Mouse (Mus musculus): ENCODE data around the gene Gm9508. TPM values are rescaled to one million over a fixed set of nuclear protein-coding genes. Genes with fewer than 3 reads are reported as not detected.

Gm9508 gene
- total RNA-seq, 2 experiments from 2014 or later = not detected

DNA sequence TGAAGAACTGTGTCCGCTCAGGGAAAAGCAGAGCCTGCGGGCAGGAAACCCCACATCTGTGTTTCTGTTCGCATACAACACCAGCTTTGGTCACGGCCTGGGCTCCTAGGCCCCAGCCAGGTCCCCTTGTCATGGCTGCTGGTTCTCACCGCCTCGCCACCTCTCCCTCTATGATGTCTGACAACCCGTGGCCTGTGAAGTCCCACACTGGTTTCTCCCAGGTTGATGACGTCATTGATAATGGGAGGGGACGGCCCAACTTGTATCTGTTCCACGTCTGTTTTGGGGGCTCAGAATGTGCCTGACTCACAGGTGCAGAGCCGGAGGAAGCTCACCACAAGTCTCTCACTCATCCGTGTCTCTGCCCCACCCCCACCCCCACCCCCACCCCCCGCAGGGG lies 23.3 kb downstream of the Gm9508 start:
- no peak for ATAC-seq (replicated peaks; ENCODE audit: low FRiP score, poor library complexity, severe bottlenecking)

GRCm38 (mm10) chr10:77671519-77671918 lies 25.5 kb downstream of the Gm9508 start:
- ATAC-seq (replicated peaks; ENCODE audit: low FRiP score, poor library complexity, severe bottlenecking) = no peak

DNA sequence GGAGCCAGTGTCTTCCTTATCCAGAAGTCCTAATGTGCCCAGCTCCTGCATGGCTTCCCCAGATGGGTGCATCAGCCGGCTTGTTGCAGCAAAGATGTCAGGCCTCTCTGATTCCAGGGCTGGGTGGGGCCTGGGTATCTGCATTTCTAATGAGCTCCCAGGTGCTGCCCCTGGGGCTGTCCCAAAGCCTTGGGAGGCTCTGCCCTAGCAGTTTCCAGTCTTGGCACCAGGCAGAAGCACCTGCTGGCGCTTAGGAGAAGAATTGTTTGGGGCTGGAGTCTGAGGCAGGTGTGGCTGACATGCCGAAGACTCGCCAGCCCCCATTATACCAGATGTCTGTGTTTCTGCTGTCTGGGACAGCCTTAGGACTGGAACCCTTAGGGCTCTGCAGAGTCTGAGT lies 26.3 kb downstream of the Gm9508 start:
- ATAC-seq (replicated peaks; ENCODE audit: low FRiP score, poor library complexity, severe bottlenecking) = no peak

GRCm38 (mm10) chr10:77667402-77667801 lies 29.6 kb downstream of the Gm9508 start:
- ATAC-seq (replicated peaks; ENCODE audit: low FRiP score, poor library complexity, severe bottlenecking) = no peak

GRCm38 (mm10) chr10:77666342-77666741 lies 30.7 kb downstream of the Gm9508 start:
- no peak for ATAC-seq (replicated peaks; ENCODE audit: low FRiP score, poor library complexity, severe bottlenecking)

DNA sequence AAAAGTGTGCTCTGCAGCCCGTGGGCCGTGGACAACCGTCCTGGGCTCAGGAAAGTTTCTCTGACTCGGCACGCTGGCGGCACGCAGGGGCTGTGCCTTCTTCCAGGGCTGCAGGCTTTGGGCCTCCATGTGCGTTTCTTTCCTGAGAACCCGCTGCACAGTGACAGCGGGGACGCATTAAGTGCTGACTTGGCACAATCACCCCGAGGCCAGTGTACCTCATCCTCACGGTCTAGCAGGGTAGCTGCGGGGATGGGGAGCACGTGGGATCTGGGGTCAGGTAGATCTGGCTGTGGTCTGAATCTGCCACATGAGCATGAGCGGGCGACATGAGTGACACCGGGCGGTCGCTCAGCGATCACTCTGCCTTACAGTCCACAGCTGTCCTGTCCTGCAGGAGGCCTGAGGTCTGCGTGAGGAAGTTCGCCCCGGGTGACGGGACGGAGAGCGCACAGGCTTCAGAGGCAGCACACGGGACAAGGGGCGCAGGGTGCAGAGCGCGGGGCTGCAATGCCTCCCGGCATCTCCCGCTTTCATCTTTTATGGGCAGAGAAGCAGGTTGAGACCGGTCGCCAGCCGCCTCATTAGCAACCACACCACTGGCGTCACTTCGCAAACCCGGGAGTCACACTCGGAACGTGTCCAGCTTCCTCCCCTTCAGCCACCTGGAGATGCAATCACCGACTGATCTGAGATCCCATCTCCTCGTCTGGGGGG lies 32.9 kb downstream of the Gm9508 start:
- no peak for ATAC-seq (replicated peaks; ENCODE audit: low FRiP score, poor library complexity, severe bottlenecking)

DNA sequence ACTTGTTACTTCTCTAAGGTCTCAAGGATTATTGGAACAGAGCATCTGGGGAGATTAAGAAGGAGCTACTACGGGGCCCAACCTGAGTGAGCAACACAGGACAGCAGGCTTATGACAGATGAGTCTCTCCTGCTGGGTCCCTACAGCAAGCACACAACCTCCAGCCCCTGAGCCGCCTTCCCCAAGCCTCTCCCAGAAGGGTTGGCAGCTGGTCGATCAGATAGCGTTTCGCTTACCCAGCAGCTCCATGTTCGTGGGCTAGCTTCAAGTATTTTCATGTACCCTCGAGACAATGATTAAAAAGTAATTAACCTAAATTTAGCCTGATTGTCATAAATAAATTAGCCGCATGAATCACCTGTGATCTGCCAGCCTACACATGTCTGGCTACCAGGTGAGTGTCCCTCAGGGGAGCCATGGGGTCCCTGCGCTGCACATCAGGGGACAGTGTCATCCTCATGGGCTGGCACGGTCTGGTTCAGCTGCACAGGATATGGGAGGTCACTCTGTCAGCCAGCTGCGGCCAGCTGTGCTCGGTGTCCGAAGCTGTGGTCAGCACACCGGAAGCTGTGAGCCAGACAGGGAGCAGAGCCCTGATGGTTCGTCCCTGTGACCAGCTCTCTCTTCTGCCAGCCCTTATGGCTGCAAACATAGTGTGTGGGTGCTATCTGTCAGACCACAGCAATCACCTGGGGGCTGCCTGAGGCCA lies 38.6 kb downstream of the Gm9508 start:
- ATAC-seq (replicated peaks; ENCODE audit: low FRiP score, poor library complexity, severe bottlenecking) = no peak

GRCm38 (mm10) chr10:77652046-77652445 lies 45.0 kb downstream of the Gm9508 start:
- ATAC-seq (replicated peaks; ENCODE audit: low FRiP score, poor library complexity, severe bottlenecking) = no peak

DNA sequence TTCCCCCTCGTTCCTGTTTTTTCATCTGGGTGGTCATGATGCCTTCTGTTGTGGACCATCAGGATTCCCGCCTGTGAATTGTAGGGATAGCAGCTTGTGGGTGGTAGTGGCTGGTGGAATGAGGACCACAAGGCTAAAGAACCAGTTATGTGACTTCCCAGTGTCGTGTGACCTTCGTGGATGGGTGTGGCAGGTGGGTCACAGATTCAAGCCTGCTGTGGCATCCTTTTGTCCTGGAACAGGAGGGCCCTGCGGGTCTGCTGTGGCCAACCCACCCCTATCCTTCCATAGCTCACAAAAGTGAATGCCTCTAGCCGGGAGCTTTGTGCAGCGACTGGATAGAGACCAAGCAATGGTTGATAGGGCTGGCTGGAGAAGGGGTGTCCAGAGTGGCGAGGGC lies 49.1 kb downstream of the Gm9508 start:
- no peak for ATAC-seq (replicated peaks; ENCODE audit: low FRiP score, poor library complexity, severe bottlenecking)

GRCm38 (mm10) chr10:77647461-77647860 lies 49.6 kb downstream of the Gm9508 start:
- no peak for ATAC-seq (replicated peaks; ENCODE audit: low FRiP score, poor library complexity, severe bottlenecking)

Other genes with a start within 250 kb of the Gm9508 start
- 4.2 and 6.5 TPM in 2 replicates for gene Fam207a, start 181.4 kb downstream of the Gm9508 start, total RNA-seq (2015; ENCODE audit: low replicate concordance)
- 7.1 and 12.4 TPM in 2 replicates for gene Fam207a, start 181.4 kb downstream of the Gm9508 start, total RNA-seq (2017; ENCODE audit: low replicate concordance)
- gene Itgb2, start 167.0 kb downstream of the Gm9508 start, total RNA-seq (2015; ENCODE audit: low replicate concordance) = 74.2 and 79.6 TPM in 2 replicates
- 51.4 and 55.8 TPM in 2 replicates for gene Itgb2, start 167.0 kb downstream of the Gm9508 start, total RNA-seq (2017; ENCODE audit: low replicate concordance)
- gene Pttg1ip, start 115.5 kb downstream of the Gm9508 start, total RNA-seq (2015; ENCODE audit: low replicate concordance) = 58.8 and 73.6 TPM in 2 replicates
- 72.6 and 78.0 TPM in 2 replicates for gene Pttg1ip, start 115.5 kb downstream of the Gm9508 start, total RNA-seq (2017; ENCODE audit: low replicate concordance)
- 6.3 and 20.2 TPM in 2 replicates for gene Sumo3, start 91.1 kb downstream of the Gm9508 start, total RNA-seq (2015; ENCODE audit: low replicate concordance)
- 30.7 and 32.1 TPM in 2 replicates for gene Sumo3, start 91.1 kb downstream of the Gm9508 start, total RNA-seq (2017; ENCODE audit: low replicate concordance)
- not detected in 2 replicates for gene Gm49325, start 91.0 kb downstream of the Gm9508 start, total RNA-seq (2015; ENCODE audit: low replicate concordance)
- not detected in 2 replicates for gene Gm49325, start 91.0 kb downstream of the Gm9508 start, total RNA-seq (2017; ENCODE audit: low replicate concordance)
- 6.1 and 7.5 TPM in 2 replicates for gene Ube2g2, start 75.0 kb downstream of the Gm9508 start, total RNA-seq (2015; ENCODE audit: low replicate concordance)
- gene Ube2g2, start 75.0 kb downstream of the Gm9508 start, total RNA-seq (2017; ENCODE audit: low replicate concordance) = 10.5 and 14.4 TPM in 2 replicates
- not detected in 2 replicates for gene Tspear, start 10.7 kb downstream of the Gm9508 start, total RNA-seq (2015; ENCODE audit: low replicate concordance)
- not detected in 2 replicates for gene Tspear, start 10.7 kb downstream of the Gm9508 start, total RNA-seq (2017; ENCODE audit: low replicate concordance)
- not detected in 2 replicates for gene Gm19402, start 6.5 kb downstream of the Gm9508 start, total RNA-seq (2015; ENCODE audit: low replicate concordance)
- not detected in 2 replicates for gene Gm19402, start 6.5 kb downstream of the Gm9508 start, total RNA-seq (2017; ENCODE audit: low replicate concordance)
- not detected in 2 replicates for gene Gm10272, start 9.4 kb upstream of the Gm9508 start, total RNA-seq (2015; ENCODE audit: low replicate concordance)
- not detected in 2 replicates for gene Gm10272, start 9.4 kb upstream of the Gm9508 start, total RNA-seq (2017; ENCODE audit: low replicate concordance)
- not detected in 2 replicates for gene Gm10024, start 14.2 kb upstream of the Gm9508 start, total RNA-seq (2015; ENCODE audit: low replicate concordance)
- gene Gm10024, start 14.2 kb upstream of the Gm9508 start, total RNA-seq (2017; ENCODE audit: low replicate concordance) = not detected in 2 replicates
- gene Gm10142, start 18.6 kb upstream of the Gm9508 start, total RNA-seq (2015; ENCODE audit: low replicate concordance) = not detected in 2 replicates
- not detected in 2 replicates for gene Gm10142, start 18.6 kb upstream of the Gm9508 start, total RNA-seq (2017; ENCODE audit: low replicate concordance)
- not detected in 2 replicates for gene Krtap12-1, start 23.4 kb upstream of the Gm9508 start, total RNA-seq (2015; ENCODE audit: low replicate concordance)
- gene Krtap12-1, start 23.4 kb upstream of the Gm9508 start, total RNA-seq (2017; ENCODE audit: low replicate concordance) = not detected in 2 replicates
- not detected in 2 replicates for gene Gm10100, start 29.3 kb upstream of the Gm9508 start, total RNA-seq (2015; ENCODE audit: low replicate concordance)
- gene Gm10100, start 29.3 kb upstream of the Gm9508 start, total RNA-seq (2017; ENCODE audit: low replicate concordance) = not detected in 2 replicates
- not detected in 2 replicates for gene Gm18596, start 45.4 kb upstream of the Gm9508 start, total RNA-seq (2015; ENCODE audit: low replicate concordance)
- not detected in 2 replicates for gene Gm18596, start 45.4 kb upstream of the Gm9508 start, total RNA-seq (2017; ENCODE audit: low replicate concordance)
- not detected in 2 replicates for gene Gm9736, start 54.1 kb upstream of the Gm9508 start, total RNA-seq (2015; ENCODE audit: low replicate concordance)
- not detected in 2 replicates for gene Gm9736, start 54.1 kb upstream of the Gm9508 start, total RNA-seq (2017; ENCODE audit: low replicate concordance)
- gene Gm3233, start 62.4 kb upstream of the Gm9508 start, total RNA-seq (2015; ENCODE audit: low replicate concordance) = not detected in 2 replicates
- not detected in 2 replicates for gene Gm3233, start 62.4 kb upstream of the Gm9508 start, total RNA-seq (2017; ENCODE audit: low replicate concordance)
- gene Gm3238, start 74.1 kb upstream of the Gm9508 start, total RNA-seq (2015; ENCODE audit: low replicate concordance) = not detected in 2 replicates
- gene Gm3238, start 74.1 kb upstream of the Gm9508 start, total RNA-seq (2017; ENCODE audit: low replicate concordance) = not detected in 2 replicates
- gene Gm7138, start 79.7 kb upstream of the Gm9508 start, total RNA-seq (2015; ENCODE audit: low replicate concordance) = not detected in 2 replicates
- gene Gm7138, start 79.7 kb upstream of the Gm9508 start, total RNA-seq (2017; ENCODE audit: low replicate concordance) = not detected in 2 replicates
- not detected in 2 replicates for gene Gm3250, start 85.3 kb upstream of the Gm9508 start, total RNA-seq (2015; ENCODE audit: low replicate concordance)
- not detected in 2 replicates for gene Gm3250, start 85.3 kb upstream of the Gm9508 start, total RNA-seq (2017; ENCODE audit: low replicate concordance)
- not detected in 2 replicates for gene Gm7137, start 91.0 kb upstream of the Gm9508 start, total RNA-seq (2015; ENCODE audit: low replicate concordance)
- not detected in 2 replicates for gene Gm7137, start 91.0 kb upstream of the Gm9508 start, total RNA-seq (2017; ENCODE audit: low replicate concordance)
- gene Gm9639, start 97.8 kb upstream of the Gm9508 start, total RNA-seq (2015; ENCODE audit: low replicate concordance) = not detected in 2 replicates
- gene Gm9639, start 97.8 kb upstream of the Gm9508 start, total RNA-seq (2017; ENCODE audit: low replicate concordance) = not detected in 2 replicates
- gene Gm19668, start 101.9 kb upstream of the Gm9508 start, total RNA-seq (2015; ENCODE audit: low replicate concordance) = not detected in 2 replicates
- gene Gm19668, start 101.9 kb upstream of the Gm9508 start, total RNA-seq (2017; ENCODE audit: low replicate concordance) = not detected in 2 replicates
- not detected in 2 replicates for gene Gm9507, start 114.6 kb upstream of the Gm9508 start, total RNA-seq (2015; ENCODE audit: low replicate concordance)
- gene Gm9507, start 114.6 kb upstream of the Gm9508 start, total RNA-seq (2017; ENCODE audit: low replicate concordance) = not detected in 2 replicates
- not detected in 2 replicates for gene Gm2696, start 117.4 kb upstream of the Gm9508 start, total RNA-seq (2015; ENCODE audit: low replicate concordance)
- not detected in 2 replicates for gene Gm2696, start 117.4 kb upstream of the Gm9508 start, total RNA-seq (2017; ENCODE audit: low replicate concordance)
- not detected in 2 replicates for gene Krtap10-4, start 129.9 kb upstream of the Gm9508 start, total RNA-seq (2015; ENCODE audit: low replicate concordance)
- gene Krtap10-4, start 129.9 kb upstream of the Gm9508 start, total RNA-seq (2017; ENCODE audit: low replicate concordance) = not detected in 2 replicates
- gene Krtap10-10, start 138.7 kb upstream of the Gm9508 start, total RNA-seq (2015; ENCODE audit: low replicate concordance) = not detected in 2 replicates
- gene Krtap10-10, start 138.7 kb upstream of the Gm9508 start, total RNA-seq (2017; ENCODE audit: low replicate concordance) = not detected in 2 replicates
- gene Gm36176, start 149.6 kb upstream of the Gm9508 start, total RNA-seq (2015; ENCODE audit: low replicate concordance) = not detected in 2 replicates
- gene Gm36176, start 149.6 kb upstream of the Gm9508 start, total RNA-seq (2017; ENCODE audit: low replicate concordance) = not detected in 2 replicates
- not detected in 2 replicates for gene Gm10318, start 155.6 kb upstream of the Gm9508 start, total RNA-seq (2015; ENCODE audit: low replicate concordance)
- not detected in 2 replicates for gene Gm10318, start 155.6 kb upstream of the Gm9508 start, total RNA-seq (2017; ENCODE audit: low replicate concordance)
- not detected in 2 replicates for gene Gm3285, start 164.7 kb upstream of the Gm9508 start, total RNA-seq (2015; ENCODE audit: low replicate concordance)
- gene Gm3285, start 164.7 kb upstream of the Gm9508 start, total RNA-seq (2017; ENCODE audit: low replicate concordance) = not detected in 2 replicates
- gene Lrrc3, start 205.3 kb upstream of the Gm9508 start, total RNA-seq (2015; ENCODE audit: low replicate concordance) = not detected in 2 replicates
- not detected in 2 replicates for gene Lrrc3, start 205.3 kb upstream of the Gm9508 start, total RNA-seq (2017; ENCODE audit: low replicate concordance)